Mouse (Mus musculus): ENCODE measurements at regions not wholly inside any gene's neighbourhood (a gene's known extent, or its start where the extent isn't known, plus 50 kb on each side); places are given as distances from the start of the nearest gene placed in this dataset.

- TF ChIP-seq CTCF (conservative IDR thresholded peaks at IDR 0.05; ENCODE audit: insufficient read depth, insufficient read length, low read depth, low read length): no peak
- TF ChIP-seq POLR2A (IDR thresholded peaks at IDR 0.05; ENCODE audit: low read depth, low read length): no peak
Measured at GRCm38 (mm10) chr7:133437866-133438265, 164.1 kb downstream of the Tex36 start.

All from kidney, adult 2 months (tissue).